Mouse (Mus musculus) limb, embryonic 11.5 days (tissue): Measurements from ENCODE around the gene Fzr1. TPM values are rescaled to one million over a fixed set of nuclear protein-coding genes. Genes with fewer than 3 reads are reported as not detected.

Experiments used
- ATAC-seq: fragments of 200-750 bp; cut with Nextera tagmentation; 2 replicates; pipeline ENCODE4 v1.8.0; 2017; ENCODE audit warnings: low read depth; ENCODE audit not compliant: insufficient number of reproducible peaks, low FRiP score, low TSS enrichment
- DNase-seq: peaks from one replicate; pipeline ENCODE4 v3.0.0-alpha.2; 2015; ENCODE audit warnings: low spot score
- H3K27ac ChIP-seq: fragments of 300-500 bp; sonication (generic); replicated peaks from 2 replicates; pipeline ENCODE4 v1.5.1; 2014; ENCODE audit warnings: low read depth, mild to moderate bottlenecking, low read length
- H3K27me3 ChIP-seq: fragments of 300-500 bp; sonication (generic); 2 replicates; pipeline ENCODE4 v1.6.1; 2014; ENCODE audit warnings: mild to moderate bottlenecking, low read length, mixed read lengths; ENCODE audit not compliant: control insufficient read depth, insufficient read depth
- H3K36me3 ChIP-seq: fragments of 300-500 bp; sonication (generic); 2 replicates; pipeline ENCODE4 v1.6.1; 2014; ENCODE audit warnings: mild to moderate bottlenecking, low read length, moderate library complexity, mixed read lengths; ENCODE audit not compliant: control insufficient read depth, insufficient read depth
- H3K4me1 ChIP-seq: fragments of 300-500 bp; sonication (generic); 2 replicates; pipeline ENCODE4 v1.6.1; 2014; ENCODE audit warnings: low read length, mixed read lengths; ENCODE audit not compliant: control insufficient read depth, insufficient read depth
- H3K4me2 ChIP-seq: fragments of 300-500 bp; sonication (generic); 2 replicates; pipeline ENCODE4 v1.6.1; 2014; ENCODE audit warnings: low read depth, mild to moderate bottlenecking, moderate library complexity; ENCODE audit not compliant: severe bottlenecking
- H3K4me3 ChIP-seq: fragments of 300-500 bp; sonication (generic); 2 replicates; pipeline ENCODE4 v1.5.1; 2014; ENCODE audit warnings: low read depth, low read length
- H3K9ac ChIP-seq: fragments of 300-500 bp; sonication (generic); 2 replicates; pipeline ENCODE4 v1.6.1; 2014; ENCODE audit warnings: mild to moderate bottlenecking, low read length
- H3K9me3 ChIP-seq: fragments of 300-500 bp; sonication (generic); 2 replicates; pipeline ENCODE4 v1.6.1; 2016; ENCODE audit warnings: low read length; ENCODE audit not compliant: control insufficient read depth
- WGBS: fragments of 180-500 bp; shearing (Covaris S2); extraction: QIAGEN DNeasy Blood & Tissue Kit; methylation state at CpG from one replicate; pipeline ENCODE4 v1.1.7; 2014; 5-methylcytosine and 5-hydroxymethylcytosine counted together
- polyA plus RNA-seq: library from polyadenylated mRNA; unstranded; fragments of >200 nt; fragmentation: Nextera tagmentation; extraction: Ambion mirVana; gene quantifications from 2 replicates; pipeline ENCODE4 v1.2.1, GENCODE M21; 2014

Fzr1 gene
- polyA plus RNA-seq, 1 experiment from 2014 or later: 119 TPM

- peak overlapping the region; percentile 90 for H3K27ac ChIP-seq
- H3K4me1 ChIP-seq: peaks cover 39% of the 10 kb centered on the region
- peak overlapping the region; percentile 32; the same call in 1 of the 2 replicates for H3K4me2 ChIP-seq
- peaks cover 13% of the 10 kb centered on the region; the same call in 1 of the 2 replicates for H3K36me3 ChIP-seq
- DNase-seq (peak; percentile 84), ATAC-seq (peak; percentile 82)
- H3K27me3 ChIP-seq: peaks cover 9% of the 10 kb centered on the region; the same call in 1 of the 2 replicates
- 0 out of 2 replicates have a peak overlapping the region, but pooled peaks have one; percentile 5 for H3K4me3 ChIP-seq
- H3K9ac ChIP-seq: peak overlapping the region; percentile 47
- H3K9me3 ChIP-seq: no peaks in the 10 kb centered on the region
- WGBS: 7% methylated on average over 17 of the region's 18 CpGs
Measured at GRCm38 (mm10) chr10:81401521-81402226, 23.4 kb upstream of the Fzr1 start.

- Histone ChIP-seq H3K9ac (no peak overlapping the region), H3K36me3 (peaks cover 13% of the 10 kb centered on the region; the same call in 1 of the 2 replicates), H3K4me3 (no peak overlapping the region), H3K27me3 (peaks cover 9% of the 10 kb centered on the region; the same call in 1 of the 2 replicates), H3K4me1 (peaks cover 34% of the 10 kb centered on the region), H3K27ac (0 out of 2 replicates have a peak overlapping the region, but pooled peaks have one; percentile 2), H3K9me3 (no peaks in the 10 kb centered on the region), H3K4me2 (peak overlapping the region; percentile 24; the same call in 1 of the 2 replicates)
- ATAC-seq (0 out of 2 replicates have a peak, but pooled peaks have one; percentile 0), DNase-seq (no peak)
- 20% methylated on average over 10 of the region's 10 CpGs for WGBS
Measured at GRCm38 (mm10) chr10:81401205-81401520, 22.8 kb upstream of the Fzr1 start.

GRCm38 (mm10) chr10:81400371-81401204 lies 22.3 kb upstream of the Fzr1 start:
- H3K4me2 ChIP-seq: peak overlapping the region; percentile 24
- no peaks in the 10 kb centered on the region for H3K9me3 ChIP-seq
- peaks cover 13% of the 10 kb centered on the region; the same call in 1 of the 2 replicates for H3K36me3 ChIP-seq
- peaks cover 4% of the 10 kb centered on the region; the same call in 1 of the 2 replicates for H3K27me3 ChIP-seq
- H3K9ac ChIP-seq: no peak overlapping the region; the same call in 1 of the 2 replicates
- DNase-seq: no peak
- peaks cover 32% of the 10 kb centered on the region for H3K4me1 ChIP-seq
- whole genome bisulfite sequencing: 49% methylated on average over 22 of the region's 22 CpGs
- H3K27ac ChIP-seq: 0 out of 2 replicates have a peak overlapping the region, but pooled peaks have one; percentile 2
- peak overlapping the region; percentile 1; the same call in 1 of the 2 replicates for H3K4me3 ChIP-seq
- ATAC-seq: no peak

- Histone ChIP-seq H3K4me3 (no peak overlapping the region), H3K27me3 (peaks cover 4% of the 10 kb centered on the region; the same call in 1 of the 2 replicates), H3K4me2 (no peak overlapping the region), H3K9ac (no peak overlapping the region), H3K4me1 (peaks cover 32% of the 10 kb centered on the region), H3K36me3 (peaks cover 11% of the 10 kb centered on the region; the same call in 1 of the 2 replicates), H3K27ac (no peak overlapping the region), H3K9me3 (no peaks in the 10 kb centered on the region)
- ATAC-seq: no peak
- no peak for DNase-seq
- 72% methylated on average over 18 of the region's 18 CpGs for WGBS
Measured at GRCm38 (mm10) chr10:81399798-81400308, 21.5 kb upstream of the Fzr1 start.

- H3K36me3 ChIP-seq: peaks cover 11% of the 10 kb centered on the region; the same call in 1 of the 2 replicates
- no peak for ATAC-seq
- no peak for DNase-seq
- H3K9me3 ChIP-seq: no peaks in the 10 kb centered on the region
- no peak overlapping the region for H3K27ac ChIP-seq
- H3K27me3 ChIP-seq: peaks cover 4% of the 10 kb centered on the region; the same call in 1 of the 2 replicates
- no peak overlapping the region for H3K4me2 ChIP-seq
- H3K4me1 ChIP-seq: peaks cover 31% of the 10 kb centered on the region
- WGBS: 58% methylated on average over 5 of the region's 5 CpGs
- no peak overlapping the region for H3K4me3 ChIP-seq
- no peak overlapping the region for H3K9ac ChIP-seq
Measured at GRCm38 (mm10) chr10:81399296-81399695, 21.0 kb upstream of the Fzr1 start.

GRCm38 (mm10) chr10:81396749-81397148 lies 18.4 kb upstream of the Fzr1 start:
- WGBS: 72% methylated on average over 5 of the region's 5 CpGs
- peaks cover 19% of the 10 kb centered on the region for H3K4me1 ChIP-seq
- peaks cover 4% of the 10 kb centered on the region; the same call in 1 of the 2 replicates for H3K27me3 ChIP-seq
- peaks cover 11% of the 10 kb centered on the region; the same call in 1 of the 2 replicates for H3K36me3 ChIP-seq
- H3K4me3 ChIP-seq: no peak overlapping the region
- DNase-seq (no peak), ATAC-seq (no peak)
- H3K9me3 ChIP-seq: no peaks in the 10 kb centered on the region
- H3K27ac ChIP-seq: no peak overlapping the region
- H3K9ac ChIP-seq: no peak overlapping the region
- no peak overlapping the region for H3K4me2 ChIP-seq

GRCm38 (mm10) chr10:81395865-81396264 lies 17.5 kb upstream of the Fzr1 start:
- WGBS: 80% methylated on average over 4 of the region's 4 CpGs
- no peak overlapping the region for H3K9ac ChIP-seq

GRCm38 (mm10) chr10:81395127-81395526 lies 16.8 kb upstream of the Fzr1 start:
- no peak overlapping the region for H3K27ac ChIP-seq
- H3K4me2 ChIP-seq: no peak overlapping the region
- 11% methylated on average over 5 of the region's 5 CpGs for WGBS
- peaks cover 8% of the 10 kb centered on the region; the same call in 1 of the 2 replicates for H3K36me3 ChIP-seq
- H3K9me3 ChIP-seq: no peaks in the 10 kb centered on the region
- ATAC-seq (no peak), DNase-seq (peak; percentile 90)
- H3K27me3 ChIP-seq: no peaks in the 10 kb centered on the region; the same call in 1 of the 2 replicates
- no peak overlapping the region for H3K9ac ChIP-seq
- peaks cover 10% of the 10 kb centered on the region; the same call in 1 of the 2 replicates for H3K4me1 ChIP-seq
- H3K4me3 ChIP-seq: no peak overlapping the region

More at GRCm38 (mm10) chr10:81395865-81396264, 17.5 kb upstream of the Fzr1 start:
- ATAC-seq (no peak), DNase-seq (no peak)
- H3K4me1 ChIP-seq: peaks cover 14% of the 10 kb centered on the region
- H3K27me3 ChIP-seq: peaks cover 4% of the 10 kb centered on the region; the same call in 1 of the 2 replicates
- no peak overlapping the region for H3K27ac ChIP-seq
- H3K4me2 ChIP-seq: no peak overlapping the region
- H3K9me3 ChIP-seq: no peaks in the 10 kb centered on the region
- H3K4me3 ChIP-seq: no peak overlapping the region
- peaks cover 11% of the 10 kb centered on the region; the same call in 1 of the 2 replicates for H3K36me3 ChIP-seq
